Mouse (Mus musculus) CD4-positive helper T cell, adult 2 months (primary cell): Measurements from ENCODE around the gene Ric3.
A peak's percentile ranks its signal among the peaks of the same experiment; 100 is the strongest.

ENCODE experiments used
- DNase-seq: peaks from one replicate; pipeline ENCODE4 v3.0.0-alpha.2; 2012; ENCODE audit warnings: low read depth, missing footprints, low spot score

Ric3 gene

DNA sequence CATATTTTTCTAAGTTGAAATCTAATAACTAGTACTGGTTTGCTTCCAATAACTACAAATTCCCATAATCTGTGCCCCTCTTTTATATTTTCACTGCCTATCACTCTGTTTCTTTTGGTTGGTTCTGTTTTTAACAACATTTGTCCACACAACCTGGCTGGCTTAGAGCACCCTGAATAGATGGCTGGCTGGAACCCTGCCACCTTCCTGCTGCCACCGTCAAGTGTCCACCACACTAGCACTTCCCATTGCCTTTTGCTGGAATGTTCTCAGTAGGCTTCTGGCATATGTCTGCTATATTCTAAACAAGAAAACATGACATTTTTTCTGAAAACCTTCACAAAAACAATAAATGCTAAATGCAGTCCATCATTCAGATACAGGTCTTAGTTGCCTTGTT is 32.3 kb downstream of the Ric3 start:
- no peak for DNase-seq

- no peak for DNase-seq
These were observed 37.3 kb downstream of the Ric3 start for GRCm38 (mm10) chr7:109045876-109046275.

GRCm38 (mm10) chr7:109039445-109039844 is 43.7 kb downstream of the Ric3 start:
- DNase-seq: no peak

- no peak for DNase-seq
These were observed 44.1 kb downstream of the Ric3 start for GRCm38 (mm10) chr7:109038987-109039386.

GRCm38 (mm10) chr7:109038121-109038735 is 44.9 kb downstream of the Ric3 start:
- DNase-seq: no peak

DNA sequence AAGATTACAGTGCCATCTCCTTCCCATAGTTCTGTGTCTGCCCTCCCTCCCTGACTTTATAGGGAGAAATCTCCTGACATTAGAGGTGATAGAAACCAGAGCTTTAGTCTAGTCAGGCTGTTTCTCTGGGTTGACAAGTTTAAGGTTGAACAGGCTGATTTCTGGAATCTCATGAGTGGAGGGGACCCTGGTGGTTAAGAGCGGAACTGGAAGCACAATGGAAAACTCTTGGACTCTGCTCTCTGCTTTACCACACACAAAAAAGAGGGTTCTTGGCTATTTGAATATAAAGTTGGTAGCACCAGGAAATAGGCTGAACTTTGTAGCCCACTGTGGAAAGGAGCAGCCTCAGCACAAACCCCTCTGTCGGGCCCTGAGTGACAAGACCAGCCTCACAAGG is 51.1 kb downstream of the Ric3 start:
- DNase-seq: no peak

GRCm38 (mm10) chr7:109031331-109031730 is 51.8 kb downstream of the Ric3 start:
- no peak for DNase-seq

DNA sequence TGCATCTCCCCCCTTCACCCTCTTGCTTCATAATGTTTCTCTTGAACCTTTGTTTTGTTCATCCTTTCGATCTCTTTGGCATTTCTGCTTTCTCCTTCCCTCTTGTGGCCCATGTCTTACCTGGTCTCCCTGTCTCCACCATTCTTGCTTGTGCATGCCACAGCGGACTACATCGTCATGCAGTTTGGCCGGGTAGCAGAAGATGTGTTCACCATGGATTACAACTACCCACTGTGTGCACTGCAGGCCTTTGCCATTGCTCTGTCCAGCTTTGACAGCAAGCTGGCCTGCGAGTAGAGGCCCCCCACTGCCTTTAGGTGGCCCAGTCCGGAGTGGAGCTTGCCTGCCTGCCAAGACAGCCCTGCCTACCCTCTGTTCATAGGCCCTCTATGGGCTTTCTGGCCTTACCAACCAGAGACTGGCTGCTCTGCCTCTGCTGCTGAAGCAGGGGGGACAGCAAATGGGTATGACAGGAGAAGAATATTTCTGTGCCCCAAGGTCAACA is 53.1 kb downstream of the Ric3 start:
- DNase-seq: no peak

GRCm38 (mm10) chr7:109028204-109028603 is 54.9 kb downstream of the Ric3 start:
- no peak for DNase-seq

DNA sequence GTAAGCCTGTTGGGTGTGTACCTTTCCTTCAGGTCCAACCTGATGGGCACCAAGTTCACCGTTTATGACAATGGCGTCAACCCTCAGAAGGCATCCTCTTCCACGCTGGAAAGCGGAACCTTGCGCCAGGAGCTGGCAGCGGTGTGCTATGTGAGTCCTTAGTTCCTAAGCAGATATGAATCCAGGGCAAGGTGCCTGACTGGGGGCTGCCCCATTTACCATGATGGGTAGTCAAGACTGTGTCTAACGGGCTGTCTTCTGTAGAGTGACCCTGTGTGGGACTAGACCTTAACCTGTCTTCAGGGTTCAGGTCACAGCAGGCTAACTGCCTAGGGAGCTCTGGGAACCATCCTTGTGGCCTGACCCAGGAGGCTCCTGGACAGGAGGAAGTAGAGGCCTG is 55.4 kb downstream of the Ric3 start:
- no peak for DNase-seq

DNA sequence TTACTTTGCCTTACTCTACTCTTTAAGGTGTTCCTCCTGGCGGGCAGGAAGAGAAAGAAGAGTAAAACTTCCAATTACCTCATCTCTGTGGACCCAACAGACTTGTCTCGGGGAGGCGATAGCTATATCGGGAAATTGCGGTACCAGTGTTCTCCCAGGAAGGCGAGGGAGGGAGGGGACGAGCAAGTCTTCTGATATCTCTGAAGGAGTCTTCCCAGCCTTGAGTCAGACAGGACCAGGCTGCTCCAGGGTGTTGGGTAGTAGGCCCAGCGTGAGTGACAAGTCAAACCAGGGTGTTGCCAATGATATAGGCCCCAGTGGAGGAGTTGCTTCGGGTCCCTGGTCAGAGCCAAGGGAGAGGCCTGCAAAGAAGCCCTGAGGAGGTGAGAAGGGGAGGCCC is 56.2 kb downstream of the Ric3 start:
- no peak for DNase-seq

DNA sequence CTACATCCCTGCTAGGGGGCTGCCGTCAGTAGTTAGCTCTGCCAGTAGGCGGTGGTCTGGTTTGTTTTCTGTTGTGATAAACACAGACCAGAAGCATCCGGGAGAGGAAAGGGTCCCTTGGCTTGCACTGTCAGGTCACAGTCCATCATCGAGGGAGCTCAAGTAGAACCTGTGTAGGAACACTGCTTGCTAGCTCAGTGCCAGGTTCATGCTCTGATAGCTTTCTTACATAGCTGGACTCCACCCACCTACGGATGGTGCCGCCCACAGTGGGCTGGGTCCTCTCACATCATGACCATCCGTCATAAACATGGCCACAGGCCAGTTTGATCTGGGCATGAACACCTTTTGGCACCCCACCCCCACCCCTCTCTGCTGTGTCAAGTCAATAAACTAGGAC is 57.4 kb downstream of the Ric3 start:
- no peak for DNase-seq

- DNase-seq: peak; percentile 39
These were observed 61.7 kb downstream of the Ric3 start for GRCm38 (mm10) chr7:109021428-109021827.

DNA sequence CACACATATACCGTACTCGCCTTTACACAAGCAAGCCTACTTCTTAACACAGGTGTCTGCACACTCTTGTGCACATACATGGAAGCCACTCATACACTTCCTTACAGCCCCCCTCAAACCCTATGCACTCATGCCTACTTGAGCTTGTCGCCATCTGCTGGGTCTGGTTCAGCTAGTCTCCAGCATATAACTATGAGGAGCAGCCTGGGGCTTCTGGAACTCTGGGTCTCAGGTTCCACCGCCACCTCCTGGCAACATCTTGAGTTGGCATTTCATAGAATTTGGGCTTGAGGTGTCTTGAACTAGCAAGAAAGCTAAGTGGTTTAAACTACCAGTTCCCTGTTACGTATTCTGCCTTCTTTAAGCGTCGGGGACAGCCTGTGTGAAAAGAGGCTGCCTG is 63.9 kb downstream of the Ric3 start:
- no peak for DNase-seq

DNA sequence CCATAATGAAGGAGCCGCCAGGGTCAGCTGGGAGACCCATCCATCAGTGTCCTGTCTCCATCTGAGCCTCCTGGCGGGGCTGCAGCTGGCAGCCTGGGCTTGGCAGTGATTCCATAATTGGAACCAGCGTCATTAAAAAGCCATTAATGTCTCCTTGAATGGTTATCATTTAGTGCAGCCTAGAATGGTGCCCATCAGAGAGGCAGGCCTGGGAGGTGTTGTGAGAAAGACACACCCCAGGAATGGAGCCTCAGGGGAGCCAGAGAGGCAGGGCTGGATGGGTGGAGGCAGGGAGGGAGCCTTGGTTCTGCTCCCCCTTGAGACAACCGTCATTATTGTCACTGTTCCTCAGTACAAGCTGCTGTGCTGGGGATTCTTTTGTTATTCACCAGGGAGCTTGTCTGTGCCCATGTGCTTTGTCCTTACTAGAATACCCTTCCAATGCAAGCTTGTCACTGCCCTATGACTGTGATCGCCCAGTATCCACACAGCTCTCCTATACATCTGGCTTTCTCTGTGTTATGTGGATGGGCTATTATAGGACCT is 66.7 kb downstream of the Ric3 start:
- no peak for DNase-seq

GRCm38 (mm10) chr7:109014851-109015250 is 68.3 kb downstream of the Ric3 start:
- DNase-seq: no peak

DNA sequence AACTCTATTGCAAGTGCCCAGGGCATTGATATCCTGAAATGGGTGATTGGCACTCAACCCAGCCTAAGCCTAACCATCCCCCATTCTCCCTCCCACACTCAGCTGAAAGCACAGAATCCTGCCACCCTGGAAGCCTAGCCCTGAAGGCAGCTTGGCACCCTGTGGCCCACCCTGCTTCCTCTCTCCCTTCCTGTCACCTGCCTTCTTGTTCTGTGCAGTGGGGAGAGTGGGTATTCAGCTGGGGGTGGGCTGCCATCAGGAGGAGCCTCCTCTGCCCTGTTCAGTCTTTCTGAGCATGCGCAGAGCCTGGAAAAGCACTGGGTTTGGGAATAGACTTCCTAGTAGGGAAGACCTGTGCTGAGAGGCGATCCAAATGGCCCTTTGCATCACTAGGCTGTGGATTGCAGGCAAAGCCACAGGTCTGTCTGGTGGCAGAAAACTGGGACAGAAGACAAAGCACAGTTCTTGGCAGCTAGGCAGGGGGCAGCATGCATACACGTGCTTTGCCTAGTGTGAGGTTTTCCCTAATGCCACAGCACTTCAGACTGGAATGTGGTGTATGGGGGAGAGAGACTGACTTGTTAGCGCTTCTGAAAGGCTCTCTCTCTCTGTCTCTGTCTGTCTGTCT is 70.0 kb downstream of the Ric3 start:
- DNase-seq: no peak

GRCm38 (mm10) chr7:109012575-109012974 is 70.6 kb downstream of the Ric3 start:
- DNase-seq: no peak

- no peak for DNase-seq
These were observed 71.4 kb downstream of the Ric3 start for GRCm38 (mm10) chr7:109011596-109012180.

- no peak for DNase-seq
These were observed 72.2 kb downstream of the Ric3 start for GRCm38 (mm10) chr7:109010720-109011595.

- no peak for DNase-seq
These were observed 73.9 kb downstream of the Ric3 start for GRCm38 (mm10) chr7:109009260-109009659.

GRCm38 (mm10) chr7:109003653-109004052 is 79.5 kb downstream of the Ric3 start:
- DNase-seq: no peak
